Mouse (Mus musculus): ENCODE data around the gene Ush2a.

Ush2a gene

DNA sequence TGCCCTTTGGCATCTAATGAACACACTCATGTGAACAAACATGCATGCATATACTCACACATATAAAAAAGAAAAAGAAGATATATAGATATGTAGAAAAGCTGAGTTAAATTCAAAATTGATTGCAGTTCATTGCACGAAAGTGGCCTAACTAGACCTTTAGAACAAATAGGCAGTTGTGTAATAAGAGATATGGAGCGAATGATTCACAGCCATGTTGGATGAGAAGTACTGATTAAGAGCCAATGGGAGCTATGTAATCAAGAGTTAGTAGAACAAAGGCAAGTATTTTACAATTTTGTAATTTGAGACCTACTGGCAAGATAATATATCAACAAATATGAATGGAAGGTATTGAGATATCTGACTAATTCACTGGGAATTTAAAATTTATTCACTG is 68.6 kb downstream of the Ush2a start:
- Histone ChIP-seq H3K27me3 (ENCODE audit: control insufficient read depth, insufficient read depth, low read length, poor library complexity, severe bottlenecking) (no peaks in the 10 kb centered on the region), H3K36me3 (ENCODE audit: control insufficient read depth, insufficient read depth, low read length, poor library complexity, severe bottlenecking) (no peaks in the 10 kb centered on the region)
- DNase-seq (ENCODE audit: low read depth, low spot score) = no peak

DNA sequence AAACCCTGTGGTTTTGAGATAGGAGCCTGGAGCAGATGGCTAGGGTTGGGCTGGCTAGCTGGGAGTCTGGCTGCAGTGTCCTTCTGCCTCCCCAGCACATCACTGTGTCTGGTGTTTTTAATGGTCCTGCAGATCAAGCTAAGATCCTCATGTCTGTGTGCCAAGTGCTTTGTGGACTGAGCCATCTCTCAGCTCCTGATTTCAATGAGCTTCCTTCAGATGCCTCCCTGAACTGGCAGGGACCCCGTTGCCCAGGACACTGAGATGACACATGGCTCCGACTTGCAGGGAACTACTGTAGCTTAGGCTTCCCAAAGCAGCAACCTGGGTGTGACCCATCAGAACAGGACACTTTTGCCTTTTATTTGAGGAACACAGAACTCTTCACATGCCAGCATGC is 72.1 kb downstream of the Ush2a start:
- Histone ChIP-seq H3K36me3 (ENCODE audit: control insufficient read depth, insufficient read depth, low read length, poor library complexity, severe bottlenecking) (no peaks in the 10 kb centered on the region), H3K27me3 (ENCODE audit: control insufficient read depth, insufficient read depth, low read length, poor library complexity, severe bottlenecking) (no peaks in the 10 kb centered on the region)
- no peak for DNase-seq (ENCODE audit: low read depth, low spot score)

DNA sequence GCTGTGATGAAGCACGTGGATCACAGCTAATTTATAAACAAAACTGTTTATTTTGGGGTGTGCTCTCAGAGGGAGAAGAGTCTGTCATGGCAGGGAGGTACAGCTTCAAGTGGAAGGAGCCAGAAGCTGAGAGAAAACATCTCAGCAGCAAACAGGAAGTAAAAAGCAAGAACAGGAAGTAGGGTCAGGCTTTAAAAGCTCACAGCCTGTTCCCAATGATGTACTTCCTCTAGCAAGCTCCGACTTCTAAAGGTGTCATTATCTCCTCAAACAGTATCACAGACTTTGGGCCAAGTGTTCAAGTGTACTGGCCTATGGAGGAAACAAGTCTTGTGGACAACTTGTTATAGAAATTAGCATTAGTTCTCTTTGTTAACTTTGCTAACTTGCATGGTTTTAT is 85.9 kb downstream of the Ush2a start:
- DNase-seq (ENCODE audit: low read depth, low spot score) = no peak
- Histone ChIP-seq H3K36me3 (ENCODE audit: control insufficient read depth, insufficient read depth, low read length, poor library complexity, severe bottlenecking) (no peaks in the 10 kb centered on the region), H3K27me3 (ENCODE audit: control insufficient read depth, insufficient read depth, low read length, poor library complexity, severe bottlenecking) (no peaks in the 10 kb centered on the region; the same call in 1 of the 2 replicates)

DNA sequence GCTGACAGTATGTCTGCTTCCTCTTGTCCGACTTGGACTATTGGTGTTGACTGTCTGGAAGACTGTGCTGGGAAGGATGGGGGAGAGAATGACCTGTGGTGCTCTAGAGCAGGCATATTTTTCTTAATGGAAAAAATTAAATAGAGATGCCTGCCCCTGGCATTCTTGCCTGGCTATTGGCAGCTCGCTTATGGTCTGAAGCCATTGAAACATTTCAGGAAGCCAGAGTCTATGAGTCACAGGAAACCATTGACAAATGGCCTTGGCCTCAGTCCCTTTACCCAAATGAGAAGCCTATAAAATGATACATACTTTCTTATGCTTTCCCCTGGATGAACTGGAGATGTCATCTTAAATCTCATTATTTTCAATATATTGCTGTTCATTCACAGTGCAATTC is 92.9 kb downstream of the Ush2a start:
- Histone ChIP-seq H3K27me3 (ENCODE audit: control insufficient read depth, insufficient read depth, low read length, poor library complexity, severe bottlenecking) (no peaks in the 10 kb centered on the region), H3K36me3 (ENCODE audit: control insufficient read depth, insufficient read depth, low read length, poor library complexity, severe bottlenecking) (no peaks in the 10 kb centered on the region)
- DNase-seq (ENCODE audit: low read depth, low spot score) = no peak

DNA sequence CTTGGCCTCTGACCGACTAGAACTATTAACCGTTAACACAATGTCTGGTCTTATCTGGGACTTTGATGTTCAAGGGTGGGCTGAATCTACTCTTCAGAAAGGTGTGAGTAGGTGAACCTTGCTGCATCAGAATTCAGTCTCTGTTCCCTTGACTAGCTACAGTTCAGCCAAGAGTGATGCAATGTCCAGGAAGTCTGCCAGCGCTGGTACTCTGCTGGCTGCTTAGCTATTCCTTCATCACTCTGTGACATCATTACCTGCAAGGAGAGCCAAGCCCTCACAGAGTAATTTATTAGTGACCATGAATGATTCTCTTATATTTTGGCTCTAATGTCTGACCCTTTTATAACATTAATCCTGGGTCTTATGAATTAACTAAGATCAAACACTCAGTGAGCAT is 101.7 kb downstream of the Ush2a start:
- no peak for DNase-seq (ENCODE audit: low read depth, low spot score)
- H3K27me3 ChIP-seq (ENCODE audit: control insufficient read depth, insufficient read depth, low read length, poor library complexity, severe bottlenecking) = no peaks in the 10 kb centered on the region

DNA sequence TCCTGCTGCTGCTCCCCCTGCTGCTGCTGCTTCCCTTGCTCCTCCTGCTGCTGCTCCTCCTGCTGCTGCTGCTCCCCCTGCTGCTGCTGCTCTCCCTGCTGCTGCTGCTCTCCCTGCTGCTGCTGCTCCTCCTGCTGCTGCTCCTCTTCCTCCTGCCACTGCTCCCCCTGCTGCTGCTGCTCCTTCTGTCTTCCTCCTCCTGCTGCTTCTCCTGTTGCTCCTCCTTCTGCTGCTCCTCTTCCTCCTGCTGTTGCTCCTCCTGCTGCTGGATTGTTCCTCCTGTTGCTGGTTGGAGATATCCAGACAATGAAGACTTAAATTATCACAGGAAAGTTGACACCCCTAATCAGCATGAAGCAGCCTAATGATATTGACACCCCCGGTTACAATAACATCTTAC is 123.4 kb downstream of the Ush2a start:
- Histone ChIP-seq H3K27me3 (ENCODE audit: control insufficient read depth, insufficient read depth, low read length, poor library complexity, severe bottlenecking) (no peaks in the 10 kb centered on the region), H3K36me3 (ENCODE audit: control insufficient read depth, insufficient read depth, low read length, poor library complexity, severe bottlenecking) (no peaks in the 10 kb centered on the region)
- no peak for DNase-seq (ENCODE audit: low read depth, low spot score)

More for the DNA sequence above, 101.7 kb downstream of the Ush2a start:
- H3K36me3 ChIP-seq (ENCODE audit: control insufficient read depth, insufficient read depth, low read length, poor library complexity, severe bottlenecking) = no peaks in the 10 kb centered on the region

DNA sequence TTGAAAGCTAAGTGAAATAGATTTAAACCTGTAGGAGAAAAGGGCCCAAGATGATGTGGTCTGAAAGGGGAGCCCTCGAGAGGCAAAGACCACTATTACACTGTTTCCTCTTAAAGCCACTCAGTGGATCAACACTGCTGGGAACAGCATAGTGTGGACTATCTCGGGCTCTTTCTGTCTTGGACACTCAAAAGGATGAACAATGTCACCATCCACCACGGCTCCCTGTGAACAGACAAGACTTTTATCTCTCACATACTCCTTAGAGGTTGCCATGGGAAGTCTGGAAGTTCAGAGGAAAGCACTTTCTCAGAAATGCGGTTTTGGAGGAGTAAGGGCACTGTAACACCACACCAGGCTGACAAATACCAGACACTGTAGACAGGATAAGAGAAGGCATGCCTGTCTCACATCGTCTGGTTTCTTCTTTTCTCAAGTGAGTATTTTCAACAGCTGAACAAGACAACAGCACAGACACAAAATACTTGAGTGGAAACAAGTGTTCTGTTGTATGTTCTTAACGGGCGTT is 124.0 kb downstream of the Ush2a start:
- Histone ChIP-seq H3K36me3 (ENCODE audit: control insufficient read depth, insufficient read depth, low read length, poor library complexity, severe bottlenecking) (no peaks in the 10 kb centered on the region), H3K27me3 (ENCODE audit: control insufficient read depth, insufficient read depth, low read length, poor library complexity, severe bottlenecking) (no peaks in the 10 kb centered on the region)
- no peak for DNase-seq (ENCODE audit: low read depth, low spot score)

DNA sequence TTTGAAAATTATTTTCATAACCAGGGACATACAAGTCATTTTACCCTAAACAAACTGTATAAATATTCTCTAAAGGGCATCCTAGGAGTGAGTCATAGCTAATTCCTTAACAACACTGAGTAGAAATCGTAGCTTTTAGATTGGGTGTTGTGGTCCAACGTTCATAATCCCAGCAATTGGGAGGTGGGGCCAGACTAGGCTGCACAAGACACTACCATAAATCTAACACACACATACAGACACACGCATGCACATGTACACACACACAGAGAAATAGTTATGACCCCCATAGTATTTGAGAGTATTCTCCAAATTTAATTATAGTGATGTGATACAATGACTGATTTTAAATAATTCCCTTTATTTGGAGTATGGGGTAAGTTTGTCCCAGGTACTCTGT is 125.5 kb downstream of the Ush2a start:
- no peak for DNase-seq (ENCODE audit: low read depth, low spot score)
- Histone ChIP-seq H3K27me3 (ENCODE audit: control insufficient read depth, insufficient read depth, low read length, poor library complexity, severe bottlenecking) (no peaks in the 10 kb centered on the region), H3K36me3 (ENCODE audit: control insufficient read depth, insufficient read depth, low read length, poor library complexity, severe bottlenecking) (no peaks in the 10 kb centered on the region)

DNA sequence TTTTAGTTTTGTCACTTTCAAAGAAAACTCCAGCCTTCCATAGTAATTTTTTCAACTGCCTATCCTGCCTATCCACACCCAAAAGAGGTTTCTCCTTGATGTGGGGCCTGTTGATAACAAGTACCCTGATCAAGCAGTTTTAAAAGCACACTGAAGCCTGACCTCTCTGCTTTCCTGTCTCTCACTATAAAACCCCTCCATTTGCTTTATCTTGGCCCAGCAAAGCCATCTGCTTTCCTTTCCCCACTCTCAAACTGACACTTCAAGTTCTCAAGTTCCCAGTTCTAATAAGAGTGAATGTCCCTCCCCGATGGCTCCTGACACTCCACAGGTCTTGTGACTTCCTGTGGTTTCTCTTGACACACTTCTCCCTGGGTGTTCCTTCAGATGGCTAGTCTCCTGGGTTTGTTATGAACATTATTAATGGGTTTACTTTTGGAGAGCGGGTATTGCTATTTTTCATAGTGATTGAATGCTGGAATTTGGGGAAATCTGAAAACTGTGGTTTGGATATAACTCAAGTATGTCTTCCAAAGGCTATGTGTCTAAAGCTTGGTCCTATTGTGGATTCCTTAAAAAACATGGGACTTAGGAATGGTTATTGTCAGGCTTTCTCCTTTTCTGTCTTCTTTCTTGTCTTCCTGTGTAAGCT is 126.1 kb downstream of the Ush2a start:
- Histone ChIP-seq H3K36me3 (ENCODE audit: control insufficient read depth, insufficient read depth, low read length, poor library complexity, severe bottlenecking) (no peaks in the 10 kb centered on the region), H3K27me3 (ENCODE audit: control insufficient read depth, insufficient read depth, low read length, poor library complexity, severe bottlenecking) (no peaks in the 10 kb centered on the region)
- DNase-seq (ENCODE audit: low read depth, low spot score) = no peak

DNA sequence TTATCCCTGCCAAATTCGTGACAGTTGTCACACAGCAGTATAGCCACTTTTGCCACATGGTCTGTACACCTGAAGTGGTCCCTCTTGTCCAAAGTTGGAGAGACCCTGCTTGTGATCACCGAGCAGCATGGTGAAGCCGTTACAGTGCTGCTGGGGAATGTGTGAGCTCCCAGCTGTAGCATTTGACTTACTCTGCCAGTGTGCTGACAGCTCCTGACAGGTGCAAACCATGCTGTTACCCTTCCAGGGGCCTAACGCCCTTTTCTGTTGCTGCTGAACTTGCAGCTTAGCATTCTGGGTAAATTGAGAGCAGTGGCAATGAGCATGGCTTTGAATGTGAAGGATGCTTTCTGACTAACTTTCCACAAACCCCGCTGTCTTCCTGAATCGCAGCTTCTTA is 128.3 kb downstream of the Ush2a start:
- no peak for DNase-seq (ENCODE audit: low read depth, low spot score)
- no peaks in the 10 kb centered on the region for H3K36me3 ChIP-seq (ENCODE audit: control insufficient read depth, insufficient read depth, low read length, poor library complexity, severe bottlenecking)
- no peaks in the 10 kb centered on the region for H3K27me3 ChIP-seq (ENCODE audit: control insufficient read depth, insufficient read depth, low read length, poor library complexity, severe bottlenecking)

DNA sequence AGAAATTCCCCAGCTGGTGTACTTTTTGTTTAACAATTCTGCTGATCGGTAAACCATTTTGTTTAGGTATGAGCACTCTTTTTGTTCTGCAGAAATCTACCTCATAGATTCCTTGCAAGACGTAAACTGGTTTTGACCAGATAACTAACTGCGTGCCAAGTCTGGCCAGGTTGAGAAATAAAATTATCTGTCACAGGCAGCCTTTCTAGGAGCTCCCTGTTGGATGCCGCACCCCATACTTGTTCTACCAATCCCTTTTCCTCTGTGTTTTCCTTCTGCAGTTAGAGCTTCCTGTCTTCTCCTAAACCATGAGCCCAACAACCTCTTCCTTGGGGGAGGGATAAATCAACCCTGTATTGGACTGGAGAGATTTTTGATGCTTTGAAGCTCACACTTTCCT is 145.4 kb downstream of the Ush2a start:
- DNase-seq (ENCODE audit: low read depth, low spot score) = no peak
- Histone ChIP-seq H3K27me3 (ENCODE audit: control insufficient read depth, insufficient read depth, low read length, poor library complexity, severe bottlenecking) (no peaks in the 10 kb centered on the region), H3K36me3 (ENCODE audit: control insufficient read depth, insufficient read depth, low read length, poor library complexity, severe bottlenecking) (no peaks in the 10 kb centered on the region)

DNA sequence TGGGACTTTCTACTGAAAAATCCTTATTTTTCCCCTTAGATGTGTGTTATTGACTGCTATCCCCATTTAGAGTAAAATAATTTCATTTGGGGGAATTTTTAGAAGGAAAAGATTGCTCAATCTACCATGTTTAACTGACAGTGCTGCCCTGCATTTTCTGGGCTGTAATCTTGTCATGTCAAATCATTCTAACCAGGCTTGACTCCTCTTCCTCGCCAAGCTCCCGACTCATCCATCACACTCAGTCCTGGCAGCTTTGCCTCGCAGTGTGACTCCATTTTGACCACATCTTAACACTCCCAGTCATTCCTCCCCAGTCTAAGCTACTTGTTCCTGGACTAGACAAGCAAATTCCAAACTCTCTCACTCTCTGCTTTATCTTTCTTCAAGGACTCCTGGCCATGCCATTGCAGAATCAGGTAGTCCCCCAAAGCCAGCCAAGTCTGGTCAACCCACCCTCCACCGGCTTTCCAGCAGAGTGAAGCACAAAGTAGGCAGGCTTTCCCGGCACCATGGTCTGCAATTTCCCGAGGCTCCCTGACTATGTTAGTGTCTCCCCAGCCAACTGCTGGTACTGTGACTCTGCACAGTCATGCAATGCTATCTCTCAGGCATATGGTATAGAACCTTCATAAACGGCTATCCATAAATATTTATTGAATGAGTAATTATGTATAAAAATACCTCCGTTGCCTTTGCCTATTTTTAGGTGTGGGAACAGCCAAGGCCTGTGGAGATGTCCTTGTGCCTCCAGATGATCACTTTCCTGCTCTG is 146.0 kb downstream of the Ush2a start:
- DNase-seq (ENCODE audit: low read depth, low spot score) = no peak
- no peaks in the 10 kb centered on the region for H3K36me3 ChIP-seq (ENCODE audit: control insufficient read depth, insufficient read depth, low read length, poor library complexity, severe bottlenecking)
- no peaks in the 10 kb centered on the region for H3K27me3 ChIP-seq (ENCODE audit: control insufficient read depth, insufficient read depth, low read length, poor library complexity, severe bottlenecking)

DNA sequence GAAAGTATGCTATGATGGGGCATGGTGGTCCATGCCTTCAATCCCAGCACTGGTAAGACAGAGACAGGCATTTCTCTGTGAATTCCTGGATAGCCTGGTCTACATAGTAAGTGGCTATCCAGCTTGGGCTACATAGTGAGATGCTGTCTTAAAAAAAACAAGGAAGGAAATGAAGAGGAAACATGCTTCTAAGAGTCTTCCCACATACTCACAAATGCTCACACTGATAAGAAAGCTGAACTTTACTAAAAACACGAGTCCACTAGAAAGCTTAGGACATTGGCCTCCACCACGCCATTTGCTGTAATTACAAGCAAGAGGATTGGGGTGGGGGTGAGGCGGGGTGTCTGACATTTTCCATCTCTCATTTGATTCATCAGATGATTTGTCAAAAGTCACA is 148.7 kb downstream of the Ush2a start:
- Histone ChIP-seq H3K27me3 (ENCODE audit: control insufficient read depth, insufficient read depth, low read length, poor library complexity, severe bottlenecking) (no peaks in the 10 kb centered on the region), H3K36me3 (ENCODE audit: control insufficient read depth, insufficient read depth, low read length, poor library complexity, severe bottlenecking) (no peaks in the 10 kb centered on the region)
- no peak for DNase-seq (ENCODE audit: low read depth, low spot score)

DNA sequence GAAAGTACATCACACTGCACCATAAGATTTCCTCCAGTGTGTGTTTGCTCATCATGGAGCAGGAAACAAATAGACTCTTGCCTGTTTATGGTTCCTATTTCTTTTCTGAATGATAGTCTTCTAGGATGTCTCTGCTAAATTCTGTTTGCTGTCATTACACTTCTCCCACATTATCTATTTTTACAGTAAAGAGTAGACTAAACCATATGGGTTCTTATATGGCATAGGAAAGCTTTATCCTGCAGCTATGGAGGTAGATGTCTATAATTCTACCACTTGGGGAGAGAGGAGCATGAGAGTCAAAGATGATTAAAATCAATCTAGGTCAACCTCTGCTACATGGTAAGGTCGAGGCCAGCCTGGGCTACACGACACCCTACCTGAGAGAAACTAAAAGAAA is 158.7 kb downstream of the Ush2a start:
- H3K36me3 ChIP-seq (ENCODE audit: control insufficient read depth, insufficient read depth, low read length, poor library complexity, severe bottlenecking) = no peaks in the 10 kb centered on the region
- DNase-seq (ENCODE audit: low read depth, low spot score) = no peak
- no peaks in the 10 kb centered on the region for H3K27me3 ChIP-seq (ENCODE audit: control insufficient read depth, insufficient read depth, low read length, poor library complexity, severe bottlenecking)

DNA sequence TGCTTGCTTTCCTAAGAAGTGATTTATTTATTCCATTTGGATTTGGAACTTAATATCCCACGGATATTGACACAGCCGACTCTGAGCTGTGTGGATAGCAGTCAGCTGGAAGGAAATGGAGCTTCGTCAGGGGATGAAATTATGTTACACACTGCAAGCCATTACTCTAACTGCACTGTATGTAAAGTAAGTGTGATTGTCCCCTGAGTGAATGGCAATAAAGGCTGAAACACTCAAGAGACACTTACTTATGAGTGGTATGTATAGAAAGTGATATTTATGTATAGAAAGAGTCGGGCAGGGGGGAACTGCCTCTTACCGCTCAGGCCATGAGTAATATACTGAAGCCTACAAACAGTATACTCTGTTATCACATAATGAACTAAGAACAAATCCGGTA is 166.3 kb downstream of the Ush2a start:
- H3K36me3 ChIP-seq (ENCODE audit: control insufficient read depth, insufficient read depth, low read length, poor library complexity, severe bottlenecking) = no peaks in the 10 kb centered on the region
- H3K27me3 ChIP-seq (ENCODE audit: control insufficient read depth, insufficient read depth, low read length, poor library complexity, severe bottlenecking) = no peaks in the 10 kb centered on the region
- no peak for DNase-seq (ENCODE audit: low read depth, low spot score)

All from splenic B cell, adult 2 months (primary cell).